Mouse (Mus musculus): ENCODE measurements around the gene Gm4133. TPM values are rescaled to one million over a fixed set of nuclear protein-coding genes. Genes with fewer than 3 reads are reported as not detected.
"Not testable (repeated sequence)": the region's sequence is repeated elsewhere in the genome, so short reads cannot be mapped to it uniquely, and the experiment has no call there.

Gene Gm4133
- total RNA-seq (2021), result not detected
- long read RNA-seq, experiment 1, result 0 reads
- long read RNA-seq, experiment 2, result 0 reads

- H3K27ac ChIP-seq; intact Hi-C loops (cut with DNase I): not testable (repeated sequence)
Observed at GRCm38 (mm10) chr7:20333965-20334364, at the start of gene Gm4133. Gm4133 (minus strand) TSS chr7:20334065.

GRCm38 (mm10) chr7:20375310-20375709 is 41.4 kb upstream of the Gm4133 start, which contains the start of gene Gm5728:
Gm5728 (minus strand) TSS chr7:20375410.
- intact Hi-C loops (cut with DNase I), result not testable (repeated sequence)

More at GRCm38 (mm10) chr7:20333965-20334364, at the start of gene Gm4133:
- not testable (repeated sequence) for DNase-seq, H3K4me3 ChIP-seq

More at GRCm38 (mm10) chr7:20375310-20375709, 41.4 kb upstream of the Gm4133 start, which contains the start of gene Gm5728:
- DNase-seq, H3K27ac ChIP-seq, H3K4me3 ChIP-seq: not testable (repeated sequence)

Other genes with a start within 250 kb of the Gm4133 start
- gene Vmn1r91, start 234.4 kb downstream of the Gm4133 start, total RNA-seq (2021), result not detected
- not detected for gene Gm16442, start 211.5 kb downstream of the Gm4133 start, total RNA-seq (2021)
- gene Vmn1r93, start 195.0 kb downstream of the Gm4133 start, total RNA-seq (2021), result not detected
- not detected for gene Vmn1r94, start 165.7 kb downstream of the Gm4133 start, total RNA-seq (2021)
- gene Vmn1r95, start 140.4 kb downstream of the Gm4133 start, total RNA-seq (2021), result not detected
- not detected for gene Gm6164, start 128.5 kb downstream of the Gm4133 start, total RNA-seq (2021)
- not detected for gene Gm4498, start 100.2 kb downstream of the Gm4133 start, total RNA-seq (2021)
- gene Gm5890, start 71.2 kb downstream of the Gm4133 start, total RNA-seq (2021), result not detected
- not detected for gene Gm5728, start 41.3 kb upstream of the Gm4133 start, total RNA-seq (2021)
- gene Vmn1r100, start 83.9 kb upstream of the Gm4133 start, total RNA-seq (2021), result not detected
- not detected for gene Vmn1r101, start 108.5 kb upstream of the Gm4133 start, total RNA-seq (2021)
- gene Gm10670, start 140.9 kb upstream of the Gm4133 start, total RNA-seq (2021), result not detected
- gene Vmn1r103, start 176.5 kb upstream of the Gm4133 start, total RNA-seq (2021), result not detected
- not detected for gene Vmn1r104, start 199.8 kb upstream of the Gm4133 start, total RNA-seq (2021)
- gene Gm5726, start 211.7 kb upstream of the Gm4133 start, total RNA-seq (2021), result not detected
- gene Gm4141, start 242.2 kb upstream of the Gm4133 start, total RNA-seq (2021), result not detected

Measured in gastrocnemius, adult 2 months (tissue).